Mouse (Mus musculus): ENCODE measurements at regions not wholly inside any gene's neighbourhood (a gene's known extent, or its start where the extent isn't known, plus 50 kb on each side); places are given as distances from the start of the nearest gene placed in this dataset.
A peak's percentile ranks its signal among the peaks of the same experiment; 100 is the strongest.

GRCm38 (mm10) chr11:113014186-113015010 is 232.4 kb downstream of the Sox9 start:
- no peak for DNase-seq (ENCODE audit: low spot score in 2 of 2)
- intact Hi-C loops (cut with DNase I), result loop anchor here (5.0 kb wide), 2 partner anchors 32 to 232 kb away; partner anchors contain the start of gene Sox9

GRCm38 (mm10) chr11:113015686-113016304 is 233.8 kb downstream of the Sox9 start:
- DNase-seq (ENCODE audit: low spot score in 2 of 2), result no peak
- intact Hi-C loops (cut with DNase I), result loop anchor here (5.0 kb wide), 2 partner anchors 33 to 233 kb away; partner anchors contain the start of gene Sox9

DNA sequence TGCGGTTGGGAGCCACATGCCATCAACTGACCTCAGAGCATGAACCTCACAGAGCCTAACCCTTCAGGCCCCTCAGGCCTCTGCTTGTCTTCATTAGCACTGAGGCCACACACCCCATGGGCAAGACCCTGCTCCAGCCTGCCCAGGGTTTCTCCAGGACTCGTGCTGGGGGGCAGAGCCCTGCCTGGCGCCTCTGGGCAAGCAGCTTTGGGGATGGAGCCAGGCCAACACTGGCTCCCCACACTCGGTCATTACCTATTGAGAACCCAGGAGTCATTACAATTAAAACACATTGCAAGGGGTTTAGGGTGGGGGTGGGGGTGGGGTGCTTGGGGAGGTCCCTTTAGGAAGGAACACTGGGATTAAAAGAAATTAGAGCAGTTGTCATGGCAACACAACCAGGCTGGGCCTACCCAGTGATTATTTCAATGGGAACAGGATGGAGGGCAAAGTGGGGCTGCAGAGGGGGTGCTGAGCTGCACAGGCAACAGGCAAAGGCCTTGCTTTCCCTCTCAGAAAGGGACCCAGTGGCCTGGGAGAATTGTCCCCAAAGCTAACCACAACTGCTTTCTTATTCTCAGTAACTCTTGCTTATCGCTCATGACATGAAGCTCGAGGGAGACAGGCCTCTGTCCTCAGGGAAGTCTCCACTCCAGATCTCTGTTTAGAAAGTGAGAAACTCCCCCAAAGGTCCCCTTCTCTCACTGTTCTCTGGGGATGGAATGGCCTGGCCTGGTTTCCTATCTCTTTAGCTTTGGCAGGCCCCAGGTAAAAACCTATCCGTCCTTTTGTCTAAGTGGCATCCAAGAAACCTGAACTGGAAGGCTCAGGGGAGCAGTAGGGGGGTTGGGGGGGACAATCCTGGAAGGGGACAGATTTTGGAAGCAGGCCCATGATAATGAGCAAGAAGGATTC is 235.0 kb downstream of the Sox9 start:
- DNase-seq (ENCODE audit: low spot score in 2 of 2), result peak in 1 of 2 experiments; percentile 34
- intact Hi-C loops (cut with DNase I), result loop anchor here (5.0 kb wide), 2 partner anchors 35 to 235 kb away; partner anchors contain the start of gene Sox9

GRCm38 (mm10) chr11:113021533-113021932 is 239.5 kb downstream of the Sox9 start:
- intact Hi-C loops (cut with DNase I), result no loop called here
- no peak for DNase-seq (ENCODE audit: low spot score in 2 of 2)

GRCm38 (mm10) chr11:113026994-113027393 is 245.0 kb downstream of the Sox9 start:
- intact Hi-C loops (cut with DNase I), result no loop called here
- no peak for DNase-seq (ENCODE audit: low spot score in 2 of 2)

GRCm38 (mm10) chr11:113028235-113028919 is 246.4 kb downstream of the Sox9 start:
- intact Hi-C loops (cut with DNase I), result no loop called here
- no peak for DNase-seq (ENCODE audit: low spot score in 2 of 2)

- intact Hi-C loops (cut with DNase I), result no loop called here
- DNase-seq (ENCODE audit: low spot score in 2 of 2), result no peak
Observed at GRCm38 (mm10) chr11:113031405-113031804, 249.4 kb downstream of the Sox9 start.

DNA sequence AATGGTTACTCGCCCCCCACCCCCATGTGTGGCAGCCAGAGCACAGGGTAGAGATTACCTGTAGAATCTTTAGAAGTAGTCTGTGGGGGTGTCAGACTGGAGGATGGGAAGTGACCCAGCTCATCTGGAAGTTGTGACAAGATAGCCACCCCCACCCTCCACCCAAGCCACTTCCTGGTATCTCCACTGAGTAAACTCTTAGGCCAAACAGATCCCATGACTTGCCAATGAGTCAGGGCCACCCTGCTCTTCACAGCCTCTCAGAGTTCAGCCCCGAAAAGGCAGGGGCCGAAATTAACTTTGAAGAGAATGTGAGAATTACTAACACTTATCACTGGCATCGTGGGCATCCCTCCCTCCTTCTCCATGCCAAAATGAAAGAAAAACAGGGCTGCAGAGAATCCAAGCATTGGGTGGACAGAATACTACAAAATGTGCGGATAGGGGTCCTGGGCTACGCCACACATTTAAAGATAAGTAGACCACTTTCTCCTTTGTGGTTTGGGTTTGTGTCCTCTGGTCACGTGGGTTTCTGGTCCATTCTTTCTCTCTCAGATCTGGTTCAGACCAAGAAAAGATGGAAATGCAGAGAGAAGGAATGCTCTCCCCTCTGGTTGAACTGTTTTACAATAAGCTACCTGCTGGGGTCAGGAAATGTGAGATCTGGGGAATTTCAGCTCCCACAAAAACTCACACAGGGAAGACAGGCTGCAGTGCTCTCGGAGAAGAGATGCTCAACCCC is 250.6 kb downstream of the Sox9 start:
- intact Hi-C loops (cut with DNase I), result no loop called here
- DNase-seq (ENCODE audit: low spot score in 2 of 2), result no peak

DNA sequence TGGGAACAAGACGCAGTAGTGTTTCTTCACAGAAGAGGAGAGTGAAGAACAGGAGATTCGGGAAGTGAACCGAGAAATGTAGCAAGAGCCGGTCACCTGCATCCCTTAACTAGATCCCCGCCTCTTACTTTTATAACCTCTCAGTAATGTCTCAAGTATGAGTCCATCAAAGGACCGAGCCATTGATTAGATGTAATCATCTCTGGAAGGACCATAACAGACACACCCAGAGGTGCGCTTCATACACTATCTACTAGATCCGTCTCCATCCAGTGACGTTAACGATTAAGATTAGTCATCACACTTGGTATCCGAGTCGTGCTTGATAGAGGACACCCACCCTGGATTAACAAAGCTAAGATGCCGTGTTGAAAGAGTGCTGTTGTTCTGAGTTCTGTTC is 252.9 kb downstream of the Sox9 start:
- DNase-seq (ENCODE audit: low spot score in 2 of 2), result no peak
- intact Hi-C loops (cut with DNase I), result no loop called here

- no peak for DNase-seq (ENCODE audit: low spot score in 2 of 2)
- intact Hi-C loops (cut with DNase I), result no loop called here
Observed at GRCm38 (mm10) chr11:113037736-113038135, 255.7 kb downstream of the Sox9 start.

- DNase-seq (ENCODE audit: low spot score in 2 of 2), result no peak
- intact Hi-C loops (cut with DNase I), result no loop called here
Observed at GRCm38 (mm10) chr11:113042710-113043109, 260.7 kb downstream of the Sox9 start.

- intact Hi-C loops (cut with DNase I), result loop anchor here (5.0 kb wide), 1 partner anchor 96 kb away; no protein-coding TSS in a partner anchor
- DNase-seq (ENCODE audit: low spot score in 2 of 2), result peak; percentile 30 to 32
Observed at GRCm38 (mm10) chr11:113046200-113047051, 264.4 kb downstream of the Sox9 start.

DNA sequence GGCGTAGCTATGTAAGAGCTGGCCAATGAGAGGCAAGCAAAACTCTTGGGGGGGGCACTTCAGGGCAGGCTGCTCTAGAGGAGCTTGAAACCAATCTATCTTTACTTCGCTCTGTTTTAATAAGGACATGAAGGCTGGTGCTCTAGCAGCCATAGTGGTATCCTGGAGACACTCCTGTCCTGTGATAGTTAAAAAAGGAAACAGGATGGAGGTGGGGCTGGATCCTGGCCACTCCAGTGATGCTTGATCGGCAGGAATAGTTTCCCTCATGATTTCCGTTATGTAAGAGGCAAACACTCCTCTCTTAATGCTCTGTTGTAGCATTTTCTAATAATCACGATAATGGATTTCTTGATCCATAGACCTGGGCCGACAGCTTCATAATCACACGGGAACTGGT is 266.1 kb downstream of the Sox9 start:
- DNase-seq (ENCODE audit: low spot score in 2 of 2), result no peak
- intact Hi-C loops (cut with DNase I), result loop anchor here (5.0 kb wide), 1 partner anchor 94 kb away; no protein-coding TSS in a partner anchor

DNA sequence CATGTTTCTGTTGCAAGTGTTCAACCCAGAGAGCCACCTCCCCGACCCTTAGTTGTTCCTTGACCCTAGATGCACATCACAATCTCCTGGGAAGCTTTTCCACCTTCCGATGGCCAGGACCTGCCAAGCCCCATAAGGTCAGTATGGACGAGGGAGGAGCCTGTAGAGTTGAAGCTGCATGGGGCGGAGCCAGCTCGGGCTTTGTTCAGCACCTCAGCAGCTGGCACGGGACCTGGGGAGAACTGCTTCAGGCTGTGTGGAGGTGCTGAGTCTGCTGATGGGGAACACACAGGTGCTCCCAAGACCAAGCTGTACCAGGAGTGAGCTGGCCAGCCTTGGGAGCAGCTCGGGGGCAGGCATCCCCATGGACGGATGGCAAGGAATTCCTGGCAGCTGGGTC is 267.6 kb downstream of the Sox9 start:
- intact Hi-C loops (cut with DNase I), result loop anchor here (5.0 kb wide), 1 partner anchor 93 kb away; no protein-coding TSS in a partner anchor

GRCm38 (mm10) chr11:113052536-113052935 is 270.5 kb downstream of the Sox9 start:
- intact Hi-C loops (cut with DNase I), result no loop called here
- DNase-seq (ENCODE audit: low spot score in 2 of 2), result no peak

More for the DNA sequence above, 267.6 kb downstream of the Sox9 start:
- no peak for DNase-seq (ENCODE audit: low spot score in 2 of 2)

GRCm38 (mm10) chr11:113056042-113056632 is 274.1 kb downstream of the Sox9 start:
- no peak for DNase-seq (ENCODE audit: low spot score in 2 of 2)
- intact Hi-C loops (cut with DNase I), result no loop called here

DNA sequence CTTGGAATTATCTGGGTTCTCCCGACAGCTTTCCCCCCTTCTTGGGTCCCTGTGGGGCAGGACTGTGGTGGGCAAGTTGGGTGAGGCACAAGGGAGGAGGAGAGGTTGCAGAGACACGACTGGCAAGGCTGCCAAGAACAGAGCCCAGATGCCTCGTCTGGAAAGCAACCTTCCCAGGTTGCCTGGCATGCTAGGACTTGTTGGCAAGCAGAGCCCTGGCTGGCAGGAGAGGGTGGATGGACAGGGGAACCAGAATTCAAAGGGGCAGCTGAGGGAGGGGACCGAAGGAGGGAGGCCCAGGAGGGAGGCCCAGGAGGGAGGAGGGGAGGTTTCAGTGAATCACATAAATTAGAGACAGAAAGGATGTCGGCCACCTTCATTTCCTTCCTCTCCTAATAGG is 274.8 kb downstream of the Sox9 start:
- DNase-seq (ENCODE audit: low spot score in 2 of 2), result peak in 1 of 2 experiments; percentile 23
- intact Hi-C loops (cut with DNase I), result no loop called here

Measured in left cerebral cortex, postnatal 36 days (tissue).